Mouse (Mus musculus) myocyte (in vitro differentiated cells): ENCODE results near the gene Yars.

Experiments
- MAX ChIP-seq: IDR thresholded peaks from one replicate; pipeline ENCODE4 v1.6.1; 2011; ENCODE audit warnings: low read depth, mild to moderate bottlenecking, control low read depth
- POLR2A ChIP-seq: IDR thresholded peaks from one replicate; pipeline ENCODE4 v1.6.1; 2011; ENCODE audit warnings: low read depth, mild to moderate bottlenecking, control low read depth, moderate library complexity; ENCODE audit not compliant: insufficient read length
- TCF3 ChIP-seq: IDR thresholded peaks from one replicate; pipeline ENCODE4 v1.6.1; 2011; ENCODE audit warnings: low read depth, control low read depth; ENCODE audit not compliant: insufficient read length

DNA sequence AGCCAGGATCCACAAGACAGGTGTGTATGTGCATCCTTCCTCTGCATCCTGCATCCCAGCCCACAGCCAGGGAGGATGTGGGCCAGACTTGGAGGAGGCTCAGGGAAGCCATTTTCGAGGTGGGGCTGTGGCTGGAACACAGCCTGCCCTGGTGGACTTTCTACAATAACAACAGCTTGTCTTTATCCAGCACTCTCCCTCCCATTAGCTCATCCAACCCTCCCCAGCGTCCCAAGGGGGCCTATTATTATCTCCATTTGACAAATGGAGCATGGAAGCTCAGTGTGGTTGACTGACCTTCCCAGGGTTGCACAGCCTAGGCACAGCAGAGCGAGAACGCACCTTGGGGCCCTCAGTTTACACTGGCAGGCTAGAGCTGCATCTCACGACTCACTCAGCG, 71.1 kb downstream of the Yars start:
- no peak for TF ChIP-seq TCF3
- no peak for TF ChIP-seq POLR2A
- TF ChIP-seq MAX: no peak
